23 mouse cellular contexts compared by ENCODE assay signal in the genomic region with DNA sequence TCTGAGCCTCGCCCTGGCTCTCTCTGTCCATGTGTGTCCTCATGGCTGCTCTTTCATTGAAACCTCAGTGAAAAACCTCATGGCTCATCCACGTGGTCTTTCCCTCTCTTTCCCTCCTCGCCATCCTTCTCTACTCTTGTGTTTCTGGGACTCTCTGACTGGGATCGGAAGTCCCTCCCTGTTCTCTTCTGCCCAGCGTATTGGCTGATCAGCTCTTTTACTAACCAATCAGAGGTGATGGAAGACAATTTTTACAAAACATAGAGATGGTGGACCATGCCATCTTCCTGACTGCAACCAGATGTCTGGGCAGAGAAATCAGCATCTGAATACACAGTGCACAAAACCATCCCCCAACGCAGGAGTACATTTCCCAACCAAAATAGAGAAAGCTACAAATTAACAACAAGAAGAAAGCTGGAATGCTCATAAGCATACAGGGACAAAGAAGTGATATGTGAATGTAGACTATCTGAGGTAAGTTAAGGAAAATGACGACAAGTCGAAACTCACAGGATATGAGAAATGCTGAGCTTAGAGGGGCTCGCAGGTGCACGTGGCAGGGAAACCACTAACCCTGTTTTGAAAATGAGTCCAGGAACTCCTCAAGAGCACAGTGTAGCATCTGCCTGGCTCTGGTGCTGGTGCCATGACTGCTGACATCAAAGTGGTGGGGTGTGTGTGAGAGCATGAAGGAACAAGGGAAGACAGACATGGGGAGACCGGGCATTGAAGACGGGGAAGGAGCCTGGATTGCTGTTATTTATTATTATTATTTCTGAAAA. TPM values are rescaled to one million over a fixed set of nuclear protein-coding genes. Genes with fewer than 3 reads are reported as not detected.
DNase-seq lines count a peak whose midpoint lies in the region; TF ChIP-seq lines count a peak whose summit lies in the region.
"Had no signal": no experiment of that assay in that cellular context is flagged by ENCODE, and none has a peak within 500 bp of the region (broad histone marks: within the 10 kb centered on the region; RNA-seq: fewer than 3 reads in every experiment).

No protein-coding gene starts in this region.

- 48% methylated on average over 12 of the region's 12 CpGs for WGBS in thymus, adult 2 months

- H3K27me3 ChIP-seq in thymus, adult 2 months (ENCODE audit: control insufficient read depth, insufficient read depth, low read length): no peaks in the 10 kb centered on the region
- H3K27me3 ChIP-seq: embryonic facial prominence, embryonic 12.5 days; embryonic facial prominence, embryonic 15.5 days; heart, embryonic 13.5 days; hindbrain, embryonic 15.5 days had no signal

- no peaks in the 10 kb centered on the region for H3K36me3 ChIP-seq in thymus, adult 2 months (ENCODE audit: control insufficient read depth, insufficient read depth, low read length)
- H3K36me3 ChIP-seq: embryonic facial prominence, embryonic 12.5 days; embryonic facial prominence, embryonic 15.5 days; G1E; heart, embryonic 10.5 days; heart, embryonic 13.5 days; hindbrain, embryonic 15.5 days had no signal

- no peak for TF ChIP-seq POLR2A in thymus, adult 2 months (IDR thresholded peaks at IDR 0.05; ENCODE audit: control insufficient read depth, extremely low read depth, insufficient read depth, low read length, poor library complexity)

- peaks cover 5% of the 10 kb centered on the region for H3K4me1 ChIP-seq in thymus, adult 2 months (replicated peaks; ENCODE audit: control insufficient read depth, insufficient read depth, low read length)
- H3K4me1 ChIP-seq: embryonic facial prominence, embryonic 12.5 days; embryonic facial prominence, embryonic 15.5 days; heart, embryonic 10.5 days; heart, embryonic 13.5 days; hindbrain, embryonic 15.5 days had no signal

- H3K4me3 ChIP-seq in thymus, adult 2 months (ENCODE audit: control insufficient read depth, insufficient read depth, low read length): no peak overlapping the region
- H3K4me3 ChIP-seq: embryonic facial prominence, embryonic 12.5 days; embryonic facial prominence, embryonic 15.5 days; heart, embryonic 10.5 days; heart, embryonic 13.5 days; hindbrain, embryonic 15.5 days had no signal

- no peak for TF ChIP-seq CTCF in thymus, adult 2 months (IDR thresholded peaks at IDR 0.05; ENCODE audit: borderline replicate concordance, control insufficient read depth, extremely low read depth, insufficient read depth, low read length, poor library complexity)

- H3K27ac ChIP-seq in thymus, adult 2 months (ENCODE audit: control insufficient read depth, insufficient read depth, low read length): peak overlapping the region; percentile 68
- H3K27ac ChIP-seq: embryonic facial prominence, embryonic 12.5 days; embryonic facial prominence, embryonic 15.5 days; heart, embryonic 10.5 days; heart, embryonic 13.5 days; hindbrain, embryonic 15.5 days had no signal

- peak; percentile 73 for DNase-seq in R1 (ENCODE audit: low read depth, low spot score)
- DNase-seq in thymus, adult 2 months: peak; percentile 51
- DNase-seq in thymus, postnatal 14 days: peak; percentile 64
- no peak for DNase-seq in heart, adult 8-10 months (ENCODE audit: low spot score)
- no peak for DNase-seq in neural tube, embryonic 10.5 days (ENCODE audit: extremely low spot score, low spot score)
- no peak for DNase-seq in kidney, postnatal 10 days
- DNase-seq: adrenal gland, adult 2 months; adrenal gland, postnatal 14 days; B cell, adult 2 months; cerebellum, adult 11 months; cerebellum, adult 2 months; cerebellum, adult 9-11 months; cerebellum, postnatal 25 days; gastrocnemius, postnatal 25 days; heart, adult 18-20 months; heart, postnatal 14 days; heart, postnatal 4 days had no signal

RNA-seq across cellular contexts. Expression of a gene that starts 11.7 kb away (rescaled TPM):
- 144 and 156 TPM in 2 replicates for polyA plus RNA-seq in thymus, adult 2 months (2012; rRNA removed)
- total RNA-seq in heart, adult 8-10 months (2022): 1 to 10 TPM; 5.5 to 6.8 (median 6.2) TPM

RNA-seq across cellular contexts. Expression of a gene that starts 38.2 kb away (rescaled TPM):
- polyA plus RNA-seq in thymus, adult 2 months (2012; rRNA removed): 16.2 and 19.6 TPM in 2 replicates
- 10 to 100 TPM; 22.6 to 35.6 (median 32.8) TPM for total RNA-seq in heart, adult 8-10 months (2022)

Comparison
In these comparisons a context has a peak if more than half of its experiments do, and no peak if none do; other contexts are left out.
1. DNase-seq: peak in R1 (single experiment), thymus, adult 2 months (single experiment) and thymus, postnatal 14 days (single experiment); none in heart, adult 8-10 months (single experiment), neural tube, embryonic 10.5 days (single experiment) and kidney, postnatal 10 days (single experiment).